Mouse (Mus musculus) midbrain, embryonic 11.5 days (tissue): ENCODE results near the gene Bloc1s1. TPM values are rescaled to one million over a fixed set of nuclear protein-coding genes. Genes with fewer than 3 reads are reported as not detected.

Source experiments
- ATAC-seq: fragments of 200-750 bp; cut with Nextera tagmentation; 2 replicates; pipeline ENCODE4 v1.8.0; 2017; ENCODE audit warnings: moderate TSS enrichment, moderate library complexity; ENCODE audit not compliant: low FRiP score
- DNase-seq: peaks from one replicate; pipeline ENCODE4 v3.0.0; 2015; ENCODE audit warnings: low spot score; ENCODE audit errors: missing footprints
- H3K27ac ChIP-seq: fragments of 300-500 bp; sonication (generic); 2 replicates; pipeline ENCODE4 v1.5.1; 2014; ENCODE audit warnings: low read depth, low read length
- H3K27me3 ChIP-seq: fragments of 300-500 bp; sonication (generic); 2 replicates; pipeline ENCODE4 v1.6.1; 2014; ENCODE audit warnings: mild to moderate bottlenecking, low read length, moderate library complexity, mixed read lengths; ENCODE audit not compliant: control insufficient read depth, insufficient read depth
- H3K36me3 ChIP-seq: fragments of 300-500 bp; sonication (generic); 2 replicates; pipeline ENCODE4 v1.6.1; 2014; ENCODE audit warnings: mild to moderate bottlenecking, low read length, moderate library complexity, mixed read lengths; ENCODE audit not compliant: control insufficient read depth, insufficient read depth
- H3K4me1 ChIP-seq: fragments of 300-500 bp; sonication (generic); 2 replicates; pipeline ENCODE4 v1.6.1; 2014; ENCODE audit warnings: low read length; ENCODE audit not compliant: control insufficient read depth, insufficient read depth
- H3K4me2 ChIP-seq: fragments of 300-500 bp; sonication (generic); 2 replicates; pipeline ENCODE4 v1.6.1; 2014; ENCODE audit warnings: mild to moderate bottlenecking, moderate library complexity
- H3K4me3 ChIP-seq: fragments of 300-500 bp; sonication (generic); 2 replicates; pipeline ENCODE4 v1.5.1; 2014; ENCODE audit warnings: low read depth, low read length
- H3K9ac ChIP-seq: fragments of 300-500 bp; sonication (generic); 2 replicates; pipeline ENCODE4 v1.6.1; 2014; ENCODE audit warnings: low read length
- H3K9me3 ChIP-seq: fragments of 300-500 bp; sonication (generic); 2 replicates; pipeline ENCODE4 v1.6.1; 2016; ENCODE audit warnings: low read length; ENCODE audit not compliant: control insufficient read depth
- WGBS: fragments of 180-500 bp; shearing (Covaris S2); extraction: QIAGEN DNeasy Blood & Tissue Kit; methylation state at CpG from one replicate; pipeline ENCODE4 v1.1.7; 2014; 5-methylcytosine and 5-hydroxymethylcytosine counted together
- polyA plus RNA-seq: library from polyadenylated mRNA; unstranded; fragments of >200 nt; fragmentation: Nextera tagmentation; extraction: Ambion mirVana; gene quantifications from 2 replicates; pipeline ENCODE4 v1.2.1, GENCODE M21; 2014

The Bloc1s1 gene
- 242 and 271 TPM in 2 replicates for polyA plus RNA-seq

DNA sequence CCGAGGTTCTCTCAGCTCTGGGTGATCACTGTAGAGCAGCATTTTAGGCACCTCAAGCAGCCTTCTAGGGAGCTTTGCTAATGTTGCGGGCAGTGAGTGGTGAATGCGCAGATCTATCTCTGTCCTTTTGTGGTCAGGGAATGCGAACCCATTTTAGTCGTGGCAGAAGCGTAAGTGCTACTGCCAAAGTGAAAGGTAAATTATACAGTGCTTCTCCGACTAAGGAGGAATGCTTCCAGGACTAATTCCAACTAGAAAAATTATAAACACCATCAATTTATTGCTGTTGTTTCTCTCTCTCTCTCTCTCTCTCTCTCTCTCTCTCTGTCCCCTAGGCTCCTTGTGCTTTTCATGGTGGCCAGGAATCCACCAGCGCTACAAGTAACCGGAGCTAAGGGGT is at the start of gene Bloc1s1:
Gene Bloc1s1 (minus strand): TSS at position 101 of the 400 bp plus-strand sequence.
- H3K9ac ChIP-seq: peak within 1 kb of the TSS; percentile 76
- DNase-seq: no peak
- H3K36me3 ChIP-seq: no peaks in the 10 kb centered on the region
- H3K27ac ChIP-seq: peak within 1 kb of the TSS; percentile 64
- 64% methylated on average over 9 of the region's 9 CpGs for WGBS
- peak within 1 kb of the TSS; percentile 66 for H3K4me3 ChIP-seq
- no peaks in the 10 kb centered on the region for H3K27me3 ChIP-seq
- no peak for ATAC-seq
- H3K9me3 ChIP-seq: no peaks in the 10 kb centered on the region
- peaks cover 16% of the 10 kb centered on the region for H3K4me1 ChIP-seq
- peak within 1 kb of the TSS; percentile 50 for H3K4me2 ChIP-seq

DNA sequence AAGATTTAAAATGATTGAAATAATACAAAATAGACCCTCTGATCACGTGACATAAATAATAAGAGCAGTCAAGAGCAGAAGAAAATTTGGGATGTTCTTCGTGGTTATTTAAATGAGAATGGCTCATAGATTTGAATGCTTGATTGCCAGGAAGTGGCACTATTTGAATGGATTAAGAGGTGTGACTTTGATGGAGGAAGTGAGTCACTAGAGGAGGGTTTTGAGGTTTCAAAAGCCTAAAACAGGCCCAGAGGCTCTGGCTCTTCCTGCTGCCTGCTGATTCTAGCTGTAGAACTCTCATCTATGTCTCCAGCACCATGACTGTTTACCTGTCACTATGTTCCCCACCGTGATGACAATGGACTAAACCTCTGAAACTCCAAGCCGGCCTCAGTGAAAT is 49.0 kb upstream of the Bloc1s1 start:
- WGBS: 77% methylated on average over 4 of the region's 4 CpGs
- ATAC-seq: no peak
- Histone ChIP-seq H3K4me1 (no peaks in the 10 kb centered on the region), H3K27me3 (no peaks in the 10 kb centered on the region), H3K9me3 (no peaks in the 10 kb centered on the region), H3K9ac (no peak overlapping the region), H3K4me2 (no peak overlapping the region), H3K36me3 (no peaks in the 10 kb centered on the region), H3K27ac (no peak overlapping the region), H3K4me3 (no peak overlapping the region)
- DNase-seq: no peak

DNA sequence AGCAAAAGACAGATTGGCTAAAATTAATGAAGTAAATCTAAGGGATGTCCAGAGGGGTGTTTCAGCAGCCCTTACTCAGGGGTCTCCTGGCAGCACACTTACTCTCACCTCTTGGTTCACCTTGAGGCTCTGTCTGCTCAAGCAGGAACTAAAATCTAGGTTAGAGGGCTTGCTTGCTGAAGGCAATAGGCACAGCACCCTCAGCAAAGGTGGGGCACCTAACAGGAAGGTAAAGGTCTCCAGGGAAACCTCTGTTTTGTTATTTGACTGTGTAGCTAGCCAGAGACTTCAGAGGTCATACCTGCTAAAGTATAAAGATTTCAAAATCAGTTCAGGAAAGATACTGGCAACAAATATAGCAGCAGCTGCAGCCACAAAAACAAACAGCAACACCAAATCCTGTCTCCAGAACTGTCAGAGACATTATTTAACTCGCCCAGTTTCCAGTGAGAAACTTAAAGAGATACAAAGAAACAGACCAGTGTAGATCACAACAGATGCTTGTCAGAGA is 47.0 kb upstream of the Bloc1s1 start:
- no peak overlapping the region for H3K4me2 ChIP-seq
- DNase-seq (no peak), ATAC-seq (no peak)
- H3K4me1 ChIP-seq: no peaks in the 10 kb centered on the region
- H3K27ac ChIP-seq: no peak overlapping the region
- no peaks in the 10 kb centered on the region for H3K27me3 ChIP-seq
- H3K36me3 ChIP-seq: no peaks in the 10 kb centered on the region
- no peaks in the 10 kb centered on the region for H3K9me3 ChIP-seq
- no peak overlapping the region for H3K4me3 ChIP-seq
- no peak overlapping the region for H3K9ac ChIP-seq
- WGBS: 42% methylated on average over 1 of the region's 1 CpGs

GRCm38 (mm10) chr10:128968341-128968749 is 44.5 kb upstream of the Bloc1s1 start:
- H3K4me3 ChIP-seq: no peak overlapping the region
- 50% methylated on average over 1 of the region's 1 CpGs for WGBS
- H3K27me3 ChIP-seq: no peaks in the 10 kb centered on the region
- no peak overlapping the region for H3K27ac ChIP-seq
- ATAC-seq (no peak), DNase-seq (no peak)
- no peaks in the 10 kb centered on the region for H3K9me3 ChIP-seq
- H3K36me3 ChIP-seq: no peaks in the 10 kb centered on the region
- no peak overlapping the region for H3K4me2 ChIP-seq
- no peak overlapping the region for H3K9ac ChIP-seq
- H3K4me1 ChIP-seq: no peaks in the 10 kb centered on the region

GRCm38 (mm10) chr10:128965871-128966270 is 42.0 kb upstream of the Bloc1s1 start:
- Histone ChIP-seq H3K4me2 (no peak overlapping the region), H3K27me3 (no peaks in the 10 kb centered on the region), H3K9ac (no peak overlapping the region), H3K4me1 (no peaks in the 10 kb centered on the region), H3K36me3 (no peaks in the 10 kb centered on the region), H3K27ac (no peak overlapping the region), H3K4me3 (no peak overlapping the region), H3K9me3 (no peaks in the 10 kb centered on the region)
- 90% methylated on average over 6 of the region's 6 CpGs for WGBS
- ATAC-seq: no peak
- no peak for DNase-seq

DNA sequence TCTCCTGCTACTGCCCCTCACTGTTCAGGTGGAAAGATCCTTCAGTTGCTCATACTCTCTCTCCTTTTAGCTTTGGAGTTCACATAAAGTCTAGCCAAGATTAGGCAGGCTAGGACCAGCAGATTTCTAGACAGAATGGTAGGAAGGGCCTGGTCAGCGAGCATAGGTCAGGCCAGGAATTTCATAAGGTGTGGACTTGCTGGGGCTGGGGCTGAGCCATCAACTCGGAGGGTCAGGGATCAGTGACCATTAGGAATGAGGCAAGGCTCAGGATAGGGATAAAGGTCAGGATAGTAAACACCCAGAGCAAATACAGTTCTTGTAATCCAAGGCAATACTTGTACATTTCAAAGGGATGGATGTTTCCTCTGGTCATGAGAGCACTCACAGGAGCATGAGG is 41.1 kb upstream of the Bloc1s1 start:
- no peaks in the 10 kb centered on the region for H3K4me1 ChIP-seq
- no peaks in the 10 kb centered on the region for H3K9me3 ChIP-seq
- H3K36me3 ChIP-seq: no peaks in the 10 kb centered on the region
- H3K27ac ChIP-seq: no peak overlapping the region
- WGBS: 68% methylated on average over 2 of the region's 2 CpGs
- no peak overlapping the region for H3K4me3 ChIP-seq
- DNase-seq: no peak
- H3K27me3 ChIP-seq: no peaks in the 10 kb centered on the region
- H3K9ac ChIP-seq: no peak overlapping the region
- no peak for ATAC-seq
- no peak overlapping the region for H3K4me2 ChIP-seq

- DNase-seq (no peak), ATAC-seq (no peak)
- Histone ChIP-seq H3K9ac (no peak within 1 kb of the TSS), H3K27ac (no peak within 1 kb of the TSS), H3K4me1 (no peaks in the 10 kb centered on the region), H3K9me3 (no peaks in the 10 kb centered on the region), H3K4me2 (no peak within 1 kb of the TSS), H3K4me3 (no peak within 1 kb of the TSS), H3K27me3 (no peaks in the 10 kb centered on the region), H3K36me3 (no peaks in the 10 kb centered on the region)
- WGBS: 87% methylated on average over 12 of the region's 12 CpGs
These were observed 37.1 kb upstream of the Bloc1s1 start, which contains the start of gene Mettl7b for GRCm38 (mm10) chr10:128960590-128961584. Gene Mettl7b (minus strand): TSS chr10:128960988.

DNA sequence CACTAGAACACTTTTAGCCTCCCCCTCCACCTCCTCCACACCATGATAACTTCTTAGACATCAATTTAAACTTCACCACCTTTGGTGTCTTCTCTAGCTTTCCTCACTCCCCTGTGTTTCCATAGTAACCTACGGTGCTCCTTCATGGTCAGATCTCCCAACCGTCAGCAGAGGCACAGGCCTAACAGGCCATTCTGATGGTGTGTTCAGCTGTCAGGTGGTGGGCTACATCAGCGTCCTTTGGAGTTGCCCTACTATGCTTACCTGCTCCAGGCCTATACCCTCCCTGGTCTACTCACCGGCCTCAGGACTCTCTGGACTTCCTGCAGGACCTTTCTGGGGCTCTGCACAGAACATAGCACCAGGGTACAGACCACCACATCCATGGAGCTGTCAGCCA is 36.3 kb upstream of the Bloc1s1 start:
- Histone ChIP-seq H3K4me3 (no peak overlapping the region), H3K36me3 (no peaks in the 10 kb centered on the region), H3K27me3 (no peaks in the 10 kb centered on the region), H3K4me1 (no peaks in the 10 kb centered on the region), H3K9ac (no peak overlapping the region), H3K9me3 (no peaks in the 10 kb centered on the region), H3K4me2 (no peak overlapping the region), H3K27ac (no peak overlapping the region)
- 79% methylated on average over 4 of the region's 4 CpGs for WGBS
- ATAC-seq (no peak), DNase-seq (no peak)

- Histone ChIP-seq H3K27me3 (no peaks in the 10 kb centered on the region), H3K36me3 (no peaks in the 10 kb centered on the region), H3K27ac (no peak overlapping the region), H3K9me3 (no peaks in the 10 kb centered on the region), H3K4me2 (no peak overlapping the region), H3K4me3 (no peak overlapping the region), H3K9ac (no peak overlapping the region), H3K4me1 (no peaks in the 10 kb centered on the region)
- DNase-seq: no peak
- ATAC-seq: no peak
- WGBS: 83% methylated on average over 10 of the region's 10 CpGs
These were observed 34.5 kb upstream of the Bloc1s1 start for GRCm38 (mm10) chr10:128958340-128958739.
